Mouse (Mus musculus) intestine, embryonic 16.5 days (tissue): ENCODE measurements around the gene Atp6v1g1. TPM values are rescaled to one million over a fixed set of nuclear protein-coding genes. Genes with fewer than 3 reads are reported as not detected.

ENCODE experiments used
- ATAC-seq: fragments of 200-750 bp; cut with Nextera tagmentation; 2 replicates; pipeline ENCODE4 v1.8.0; 2017; ENCODE audit warnings: moderate TSS enrichment, moderate library complexity
- H3K27ac ChIP-seq: fragments of 300-500 bp; sonication (generic); 2 replicates; pipeline ENCODE4 v1.5.1; 2014; ENCODE audit warnings: mild to moderate bottlenecking, low read length
- H3K27me3 ChIP-seq: fragments of 300-500 bp; sonication (generic); replicated peaks from 2 replicates; pipeline ENCODE4 v1.6.1; 2014; ENCODE audit warnings: low read length, control low read depth, mixed read lengths; ENCODE audit not compliant: control insufficient read depth, insufficient read depth
- H3K36me3 ChIP-seq: fragments of 300-500 bp; sonication (generic); 2 replicates; pipeline ENCODE4 v1.6.1; 2014; ENCODE audit warnings: low read length, control low read depth; ENCODE audit not compliant: control insufficient read depth, insufficient read depth
- H3K4me1 ChIP-seq: fragments of 300-500 bp; sonication (generic); 2 replicates; pipeline ENCODE4 v1.6.1; 2014; ENCODE audit warnings: low read length, control low read depth, mixed read lengths; ENCODE audit not compliant: control insufficient read depth, insufficient read depth
- H3K4me2 ChIP-seq: fragments of 300-500 bp; sonication (generic); 2 replicates; pipeline ENCODE4 v1.6.1; 2014; ENCODE audit warnings: low read depth, low read length, control low read depth
- H3K4me3 ChIP-seq: fragments of 300-500 bp; sonication (generic); 2 replicates; pipeline ENCODE4 v1.5.1; 2014; ENCODE audit warnings: mild to moderate bottlenecking, low read length
- H3K9ac ChIP-seq: fragments of 300-500 bp; sonication (generic); 2 replicates; pipeline ENCODE4 v1.6.1; 2014; ENCODE audit warnings: low read depth, low read length
- H3K9me3 ChIP-seq: fragments of 300-500 bp; sonication (generic); 2 replicates; pipeline ENCODE4 v1.6.1; 2016; ENCODE audit warnings: low read length, control low read depth; ENCODE audit not compliant: control insufficient read depth
- WGBS: fragments of 180-500 bp; shearing (Covaris S2); extraction: QIAGEN DNeasy Blood & Tissue Kit; methylation state at CpG from one replicate; pipeline ENCODE4 v1.1.7; 2014; 5-methylcytosine and 5-hydroxymethylcytosine counted together
- polyA plus RNA-seq: library from polyadenylated mRNA; unstranded; fragments of >200 nt; fragmentation: Nextera tagmentation; extraction: Ambion mirVana; gene quantifications from 2 replicates; pipeline ENCODE4 v1.2.1, GENCODE M21; 2015

Atp6v1g1 gene
- polyA plus RNA-seq, 1 experiment from 2014 or later: 335 TPM

GRCm38 (mm10) chr4:63586240-63586639 lies 41.7 kb downstream of the Atp6v1g1 start:
- no peak for ATAC-seq
- H3K4me1 ChIP-seq: no peaks in the 10 kb centered on the region
- H3K36me3 ChIP-seq: no peaks in the 10 kb centered on the region
- H3K9me3 ChIP-seq: no peaks in the 10 kb centered on the region
- H3K27ac ChIP-seq: no peak overlapping the region
- WGBS: 84% methylated on average over 2 of the region's 2 CpGs
- H3K27me3 ChIP-seq: no peaks in the 10 kb centered on the region
- no peak overlapping the region for H3K9ac ChIP-seq
- H3K4me2 ChIP-seq: no peak overlapping the region
- no peak overlapping the region for H3K4me3 ChIP-seq

GRCm38 (mm10) chr4:63589987-63590386 lies 45.4 kb downstream of the Atp6v1g1 start:
- Histone ChIP-seq H3K4me1 (peaks cover 11% of the 10 kb centered on the region), H3K4me3 (no peak overlapping the region), H3K9ac (no peak overlapping the region), H3K4me2 (no peak overlapping the region), H3K9me3 (no peaks in the 10 kb centered on the region), H3K27me3 (no peaks in the 10 kb centered on the region), H3K27ac (no peak overlapping the region), H3K36me3 (no peaks in the 10 kb centered on the region)
- WGBS: 77% methylated on average over 7 of the region's 7 CpGs
- no peak for ATAC-seq

DNA sequence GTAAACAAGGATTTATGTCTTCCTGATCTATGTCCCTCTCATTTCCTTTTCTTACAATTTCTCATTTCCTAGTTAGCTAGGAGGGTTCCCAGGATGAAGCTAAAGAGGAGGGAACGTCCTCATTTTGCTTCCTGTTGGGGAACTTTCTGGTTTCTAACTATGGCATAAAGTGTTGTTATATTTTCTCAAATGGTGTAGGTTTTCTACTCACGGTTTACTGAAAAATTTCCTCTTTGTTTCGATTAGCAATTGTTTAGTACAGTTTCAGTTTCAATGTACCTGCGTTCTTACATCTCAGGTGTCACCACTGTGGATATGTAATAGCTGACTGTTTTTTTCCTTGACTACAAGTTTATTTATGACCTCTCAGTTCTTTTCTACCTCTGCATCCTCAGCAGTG lies 46.0 kb downstream of the Atp6v1g1 start:
- Histone ChIP-seq H3K4me3 (no peak overlapping the region), H3K27ac (no peak overlapping the region), H3K9me3 (no peaks in the 10 kb centered on the region), H3K4me1 (peaks cover 13% of the 10 kb centered on the region), H3K27me3 (no peaks in the 10 kb centered on the region), H3K9ac (no peak overlapping the region), H3K36me3 (no peaks in the 10 kb centered on the region), H3K4me2 (no peak overlapping the region)
- no peak for ATAC-seq
- 71% methylated on average over 4 of the region's 4 CpGs for WGBS

DNA sequence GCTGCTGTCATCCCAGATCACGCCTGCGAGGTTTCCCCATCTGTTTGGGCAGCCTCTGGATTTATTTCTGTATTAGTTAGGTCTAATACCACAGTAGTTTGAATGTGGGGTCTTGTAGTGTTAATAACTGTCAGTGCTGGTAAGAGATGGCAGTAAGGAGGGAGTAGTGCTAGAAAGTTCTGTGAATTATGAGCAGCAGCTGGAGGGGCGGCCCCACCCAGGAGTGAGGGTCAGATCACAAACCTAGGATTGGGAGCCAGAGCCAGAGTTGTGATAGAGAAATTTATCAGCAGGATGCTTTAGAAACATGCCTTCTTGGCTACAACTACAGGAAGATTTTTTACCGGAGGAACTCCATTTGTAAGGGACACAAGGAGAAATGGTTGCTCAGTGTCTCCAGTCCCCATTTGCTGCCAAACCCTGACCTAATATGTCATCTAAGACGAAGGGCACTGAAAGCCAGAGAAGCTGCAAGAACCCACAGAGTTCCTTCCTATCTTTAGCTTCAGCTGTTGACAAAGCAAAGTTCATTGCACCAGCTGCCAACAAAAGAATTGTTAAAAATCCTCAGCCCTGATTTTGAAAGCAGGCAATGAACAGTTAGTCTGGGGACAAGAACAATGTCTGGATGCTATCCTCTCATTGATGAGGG lies 50.0 kb downstream of the Atp6v1g1 start:
- no peaks in the 10 kb centered on the region for H3K36me3 ChIP-seq
- no peak overlapping the region for H3K9ac ChIP-seq
- H3K27ac ChIP-seq: no peak overlapping the region
- H3K4me3 ChIP-seq: no peak overlapping the region
- H3K4me1 ChIP-seq: peaks cover 19% of the 10 kb centered on the region
- peak; percentile 2; the same call in 1 of the 2 replicates for ATAC-seq
- WGBS: 52% methylated on average over 5 of the region's 5 CpGs
- no peaks in the 10 kb centered on the region for H3K27me3 ChIP-seq
- H3K9me3 ChIP-seq: no peaks in the 10 kb centered on the region
- H3K4me2 ChIP-seq: no peak overlapping the region

DNA sequence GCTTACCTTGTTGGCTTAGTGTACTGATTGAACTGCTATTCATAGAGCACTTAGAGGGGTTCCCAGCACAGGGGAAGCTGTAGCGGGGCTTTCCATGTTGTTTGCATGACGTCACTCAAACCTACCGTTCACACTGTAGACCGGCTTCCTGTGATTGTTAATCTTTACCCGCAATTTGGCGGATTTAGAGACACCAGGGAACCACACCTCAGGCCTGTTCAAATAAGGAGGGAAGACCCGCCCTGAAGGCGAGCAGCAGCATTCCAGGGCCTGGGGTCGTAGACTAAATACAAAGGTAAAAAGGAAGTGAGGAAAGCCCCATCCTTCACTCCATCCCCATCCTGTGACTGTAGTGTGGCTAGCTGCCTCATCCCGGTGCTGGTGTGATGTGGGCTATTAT lies 50.7 kb downstream of the Atp6v1g1 start:
- WGBS: 40% methylated on average over 10 of the region's 10 CpGs
- peak; percentile 34; the same call in 1 of the 2 replicates for ATAC-seq
- no peaks in the 10 kb centered on the region for H3K36me3 ChIP-seq
- no peak overlapping the region for H3K9ac ChIP-seq
- no peak overlapping the region for H3K4me2 ChIP-seq
- H3K9me3 ChIP-seq: no peaks in the 10 kb centered on the region
- H3K27me3 ChIP-seq: no peaks in the 10 kb centered on the region
- no peak overlapping the region for H3K4me3 ChIP-seq
- H3K4me1 ChIP-seq: peaks cover 19% of the 10 kb centered on the region
- no peak overlapping the region for H3K27ac ChIP-seq

DNA sequence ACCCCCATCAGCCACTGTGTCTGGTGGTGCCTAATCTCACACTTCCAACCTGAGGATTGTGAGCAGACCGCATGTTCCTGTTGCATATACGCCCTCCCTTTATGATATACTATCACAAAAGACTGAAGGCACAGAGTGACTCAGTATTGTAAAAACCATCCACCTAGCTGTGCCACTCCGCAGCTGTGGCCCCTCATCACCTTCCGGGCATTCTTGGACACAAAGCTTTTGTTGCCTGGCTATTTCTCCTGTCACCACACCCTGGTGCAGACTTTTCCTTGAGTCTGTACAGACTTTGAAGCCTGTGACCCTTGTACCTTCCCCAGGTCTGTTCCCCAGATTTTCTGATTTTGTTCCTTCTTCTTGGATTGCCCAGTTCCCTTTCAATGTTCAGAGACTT lies 51.4 kb downstream of the Atp6v1g1 start:
- ATAC-seq: peak; percentile 76
- Histone ChIP-seq H3K9me3 (no peaks in the 10 kb centered on the region), H3K4me3 (no peak overlapping the region), H3K27me3 (no peaks in the 10 kb centered on the region), H3K36me3 (no peaks in the 10 kb centered on the region), H3K27ac (peak overlapping the region; percentile 45), H3K4me2 (no peak overlapping the region), H3K4me1 (peaks cover 22% of the 10 kb centered on the region), H3K9ac (no peak overlapping the region)
- 69% methylated on average over 4 of the region's 4 CpGs for WGBS

Other genes with a start within 250 kb of the Atp6v1g1 start
- gene Orm1, start 200.2 kb upstream of the Atp6v1g1 start, polyA plus RNA-seq: not detected in 2 replicates
- not detected in 2 replicates for gene Orm3, start 188.6 kb upstream of the Atp6v1g1 start, polyA plus RNA-seq
- gene Orm2, start 182.3 kb upstream of the Atp6v1g1 start, polyA plus RNA-seq: not detected in 2 replicates
- gene Akna, start 141.4 kb upstream of the Atp6v1g1 start, polyA plus RNA-seq: 5.3 and 5.4 TPM in 2 replicates
- gene Whrn, start 48.8 kb upstream of the Atp6v1g1 start, polyA plus RNA-seq: 2.9 and 3.0 TPM in 2 replicates
- 15.9 and 18.6 TPM in 2 replicates for gene Tmem268, start 14.0 kb downstream of the Atp6v1g1 start, polyA plus RNA-seq
- gene Gm11213, start 60.5 kb downstream of the Atp6v1g1 start, polyA plus RNA-seq: not detected in 2 replicates
- gene Tex48, start 77.7 kb downstream of the Atp6v1g1 start, polyA plus RNA-seq: not detected in 2 replicates
- gene Gm11214, start 118.6 kb downstream of the Atp6v1g1 start, polyA plus RNA-seq: not detected in 2 replicates
- gene Tnfsf15, start 200.3 kb downstream of the Atp6v1g1 start, polyA plus RNA-seq: 0.16 and 0.18 TPM in 2 replicates